Mouse (Mus musculus) liver (tissue): ENCODE data around the gene March6.

ENCODE experiments used
- DNase-seq: peaks from one replicate; pipeline ENCODE4 v3.0.0-alpha.2; 2020; ENCODE audit warnings: mixed read lengths

Gene March6

GRCm38 (mm10) chr15:31542013-31542958 lies 11.4 kb upstream of the March6 start:
- peak; percentile 21 for DNase-seq

- DNase-seq = no peak
Observed at GRCm38 (mm10) chr15:31540513-31540802, 9.6 kb upstream of the March6 start.

- DNase-seq = peak; percentile 71
Observed at GRCm38 (mm10) chr15:31539643-31540512, 9.0 kb upstream of the March6 start.

GRCm38 (mm10) chr15:31538346-31538745 lies 7.5 kb upstream of the March6 start:
- DNase-seq = no peak

GRCm38 (mm10) chr15:31537706-31538105 lies 6.9 kb upstream of the March6 start:
- no peak for DNase-seq

GRCm38 (mm10) chr15:31536051-31536737 lies 5.3 kb upstream of the March6 start:
- peak; percentile 14 for DNase-seq

- no peak for DNase-seq
Observed at GRCm38 (mm10) chr15:31535259-31535855, 4.5 kb upstream of the March6 start.

- no peak for DNase-seq
Observed at GRCm38 (mm10) chr15:31534421-31535258, 3.8 kb upstream of the March6 start.

- DNase-seq = no peak
Observed at GRCm38 (mm10) chr15:31533529-31533928, 2.7 kb upstream of the March6 start.

- DNase-seq = no peak
Observed at GRCm38 (mm10) chr15:31532331-31533021, 1.6 kb upstream of the March6 start.

GRCm38 (mm10) chr15:31531446-31532330 lies 835 bp upstream of the March6 start:
- peak; percentile 38 for DNase-seq

- DNase-seq = no peak
Observed at GRCm38 (mm10) chr15:31529811-31530658, 818 bp downstream of the March6 start.

GRCm38 (mm10) chr15:31529103-31529502 lies 1.8 kb downstream of the March6 start:
- DNase-seq = no peak

- DNase-seq = no peak
Observed at GRCm38 (mm10) chr15:31528477-31528876, 2.4 kb downstream of the March6 start.

- DNase-seq = no peak
Observed at GRCm38 (mm10) chr15:31526463-31526862, 4.4 kb downstream of the March6 start.

GRCm38 (mm10) chr15:31519000-31519399 lies 11.9 kb downstream of the March6 start:
- no peak for DNase-seq

GRCm38 (mm10) chr15:31518371-31518770 lies 12.5 kb downstream of the March6 start:
- no peak for DNase-seq

- no peak for DNase-seq
Observed at GRCm38 (mm10) chr15:31517186-31517585, 13.7 kb downstream of the March6 start.

GRCm38 (mm10) chr15:31511795-31512194 lies 19.1 kb downstream of the March6 start:
- no peak for DNase-seq
